Mouse (Mus musculus) adipocyte (in vitro differentiated cells): ENCODE data around the gene Faap20.

Experiments used
- DNase-seq: peaks from one replicate; pipeline ENCODE4 v3.0.0-alpha.2; 2016; ENCODE audit warnings: low spot score

The Faap20 gene

GRCm38 (mm10) chr4:155249648-155250351 lies at the start of gene Faap20:
Gene Faap20 (plus strand): TSS chr4:155249802.
- peak; percentile 74 for DNase-seq

DNA sequence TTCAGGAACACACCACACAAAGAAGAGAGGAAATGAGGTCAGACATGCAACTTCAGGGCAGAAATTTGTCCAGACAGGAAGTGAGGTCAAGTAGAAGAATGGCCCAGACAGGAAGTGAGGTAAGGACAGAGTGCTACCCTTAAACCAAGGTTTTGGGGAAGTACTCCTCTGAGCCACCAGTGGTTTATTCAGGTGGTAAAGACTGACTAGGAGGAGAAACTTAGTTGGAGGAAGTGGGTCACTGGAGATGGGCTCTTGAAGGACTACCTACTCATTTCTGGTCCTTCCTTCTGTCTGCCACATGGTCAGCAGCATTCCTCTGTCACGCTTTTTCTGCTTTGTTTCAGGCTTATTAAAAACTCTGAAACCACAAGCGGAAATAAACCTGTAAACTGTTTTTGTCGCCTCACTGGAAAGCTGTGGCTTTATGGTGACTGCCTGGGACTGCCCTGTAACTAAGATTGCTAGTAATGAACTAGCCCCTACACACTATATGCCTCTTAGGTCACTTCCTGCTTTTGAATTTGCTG lies 48.7 kb upstream of the Faap20 start:
- no peak for DNase-seq

DNA sequence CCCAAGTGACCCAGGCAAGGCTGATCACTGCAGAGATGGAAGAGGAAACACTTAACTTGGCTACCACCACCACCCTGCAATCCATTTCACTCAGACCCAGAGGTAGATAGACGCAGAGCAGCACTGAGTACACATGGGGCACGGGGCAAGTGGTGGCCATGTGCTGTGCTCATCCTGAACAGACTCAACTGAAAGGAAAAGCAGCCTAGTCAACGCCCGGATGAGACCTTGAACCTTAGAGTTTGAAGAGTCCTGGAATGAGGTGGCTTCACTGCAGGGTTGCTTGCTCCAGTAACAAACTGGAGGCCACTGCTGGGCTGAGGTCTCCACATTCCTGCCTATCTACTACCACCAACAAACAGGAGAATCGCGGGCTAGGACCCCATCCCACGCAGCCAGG lies 47.8 kb upstream of the Faap20 start:
- no peak for DNase-seq

DNA sequence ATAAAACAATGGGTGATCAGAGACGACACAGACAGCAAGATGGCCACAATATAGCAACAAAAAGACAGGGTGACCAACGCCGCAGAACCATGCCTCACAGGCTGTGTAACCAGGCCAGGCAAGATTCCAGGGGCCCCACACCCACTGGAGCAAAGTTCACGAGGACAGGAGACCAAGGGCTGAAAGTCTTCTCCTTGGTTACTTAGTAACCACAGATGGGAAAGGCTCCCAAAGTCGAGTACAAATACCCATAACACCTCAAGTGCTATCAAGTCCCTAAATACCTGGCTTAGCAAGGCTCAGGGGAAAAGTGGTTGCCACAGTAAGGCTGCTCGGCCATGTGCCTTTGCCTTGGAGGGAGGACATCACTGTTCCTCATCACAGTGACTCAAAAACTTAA lies 43.7 kb upstream of the Faap20 start:
- DNase-seq: no peak

DNA sequence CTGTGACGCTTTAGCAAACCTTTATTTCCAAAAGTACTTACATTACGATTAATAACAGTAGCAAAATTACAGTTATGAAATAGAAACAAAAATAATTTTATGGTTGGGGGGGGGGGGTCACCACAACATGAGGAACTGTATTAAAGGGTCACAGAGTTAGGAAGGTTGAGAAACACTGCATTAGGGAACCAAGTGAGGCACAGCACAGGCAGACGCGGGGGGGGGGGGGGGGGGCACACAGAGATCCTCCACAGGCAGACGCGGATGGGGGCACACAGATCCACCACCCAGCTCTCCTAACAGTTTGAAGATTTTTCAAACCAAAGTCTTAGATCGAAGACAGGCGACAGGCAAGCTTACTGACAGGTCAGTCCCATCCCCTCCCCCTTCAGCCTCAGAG lies 43.1 kb upstream of the Faap20 start:
- no peak for DNase-seq

- DNase-seq: no peak
Measured at GRCm38 (mm10) chr4:155207841-155208240, 41.8 kb upstream of the Faap20 start.

DNA sequence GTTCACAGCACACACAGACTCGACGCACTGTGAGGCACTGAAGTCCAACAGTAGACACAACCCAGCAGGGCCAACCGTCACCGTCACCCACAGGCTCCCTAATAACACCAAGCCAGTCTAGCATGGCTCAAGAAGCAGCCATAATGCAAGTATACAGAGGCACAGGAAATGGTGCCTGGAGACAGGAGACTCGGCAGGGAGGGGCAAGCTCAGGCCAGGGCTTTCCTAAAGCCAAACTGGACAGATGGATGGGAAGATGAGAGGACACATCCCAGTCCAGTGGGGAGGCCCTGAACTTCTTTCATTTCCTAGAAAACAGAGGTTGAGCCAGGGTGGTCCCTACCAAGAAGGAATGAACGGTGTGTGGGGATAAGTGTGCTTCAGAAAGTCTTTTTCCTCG lies 41.0 kb upstream of the Faap20 start:
- DNase-seq: no peak

- no peak for DNase-seq
Measured at GRCm38 (mm10) chr4:155209079-155209478, 40.5 kb upstream of the Faap20 start.

DNA sequence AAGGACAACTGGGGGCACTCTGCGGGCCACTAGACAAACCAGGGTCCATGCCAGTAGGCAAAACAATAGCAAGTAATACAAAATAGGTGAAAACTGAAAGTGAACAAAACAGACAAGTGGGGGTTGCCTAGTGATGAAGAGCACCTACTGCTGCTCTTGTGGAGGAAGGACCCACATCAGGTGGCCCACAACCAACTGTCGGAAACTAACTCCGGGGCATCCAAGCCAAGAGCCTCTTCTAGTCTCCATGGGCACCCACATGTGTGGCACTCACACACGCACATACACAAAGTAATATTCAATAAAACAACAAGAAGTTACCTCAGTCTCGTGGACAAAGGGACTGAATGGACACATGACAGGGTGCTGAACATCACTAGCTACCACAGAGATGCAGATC lies 40.1 kb upstream of the Faap20 start:
- no peak for DNase-seq

GRCm38 (mm10) chr4:155213052-155213751 lies 36.4 kb upstream of the Faap20 start:
- no peak for DNase-seq

- no peak for DNase-seq
Measured at GRCm38 (mm10) chr4:155213752-155214054, 35.9 kb upstream of the Faap20 start.

- no peak for DNase-seq
Measured at GRCm38 (mm10) chr4:155214188-155214587, 35.4 kb upstream of the Faap20 start.

DNA sequence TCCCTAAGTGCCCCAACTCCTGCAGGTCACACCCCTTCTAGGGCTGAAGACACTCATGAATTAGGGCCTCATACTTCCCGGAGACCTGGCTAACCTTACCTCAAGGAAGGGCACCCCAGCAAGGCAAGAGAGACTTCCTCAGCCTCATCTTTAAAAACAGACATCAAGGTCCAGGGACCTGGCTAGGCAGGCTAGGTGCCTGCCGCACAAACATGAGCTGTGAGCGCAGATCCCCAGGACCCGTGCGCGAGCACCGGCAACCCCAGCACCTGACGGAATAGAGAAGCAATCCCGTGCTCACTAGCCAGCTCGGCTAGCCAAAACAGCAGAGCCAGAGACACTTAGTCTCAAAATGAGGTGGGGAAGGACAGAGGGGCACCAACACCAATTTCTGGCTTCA lies 34.8 kb upstream of the Faap20 start:
- DNase-seq: no peak

GRCm38 (mm10) chr4:155215203-155215602 lies 34.4 kb upstream of the Faap20 start:
- no peak for DNase-seq

GRCm38 (mm10) chr4:155215773-155216630 lies 33.6 kb upstream of the Faap20 start:
- no peak for DNase-seq

DNA sequence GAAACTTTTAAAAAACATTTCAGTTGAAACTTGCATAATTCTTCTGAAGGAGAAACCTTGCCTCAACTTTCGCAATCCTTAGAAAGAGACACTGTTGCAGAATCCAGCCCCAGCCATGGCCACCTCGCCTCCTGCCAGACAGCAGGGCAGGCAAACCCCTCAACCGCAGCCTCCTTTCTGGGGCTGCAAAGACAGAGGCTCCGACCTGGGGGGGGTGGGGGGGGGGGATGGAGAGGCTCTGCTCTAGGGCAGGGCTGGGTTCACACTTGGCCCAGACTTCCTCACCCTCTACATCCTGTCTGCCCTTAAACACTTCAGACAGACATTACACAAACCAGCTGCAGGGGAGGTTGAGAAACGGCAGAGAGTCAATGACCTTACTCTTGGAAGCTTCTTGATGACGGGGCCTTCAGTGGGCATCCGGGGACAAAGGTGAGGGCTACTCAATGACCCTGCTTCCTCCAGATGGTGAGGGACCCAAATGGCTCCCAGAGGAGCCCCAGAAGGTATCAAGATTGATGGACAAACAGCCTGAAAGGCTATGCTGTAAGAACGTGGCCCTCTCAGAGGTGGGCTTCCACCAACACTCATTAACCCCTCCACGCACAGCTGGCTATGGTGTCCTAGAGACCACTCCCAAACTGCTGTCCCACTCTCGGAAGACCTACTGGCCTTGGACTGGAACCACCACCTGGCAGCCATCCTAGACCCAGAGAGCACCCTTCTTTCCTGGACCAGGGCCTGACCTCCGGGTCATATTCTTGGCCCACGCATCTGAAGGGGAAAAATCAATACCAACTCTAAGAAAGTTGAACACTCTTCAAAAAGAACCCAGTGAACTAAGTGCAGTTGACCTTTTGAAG lies 32.1 kb upstream of the Faap20 start:
- DNase-seq: peak; percentile 65

DNA sequence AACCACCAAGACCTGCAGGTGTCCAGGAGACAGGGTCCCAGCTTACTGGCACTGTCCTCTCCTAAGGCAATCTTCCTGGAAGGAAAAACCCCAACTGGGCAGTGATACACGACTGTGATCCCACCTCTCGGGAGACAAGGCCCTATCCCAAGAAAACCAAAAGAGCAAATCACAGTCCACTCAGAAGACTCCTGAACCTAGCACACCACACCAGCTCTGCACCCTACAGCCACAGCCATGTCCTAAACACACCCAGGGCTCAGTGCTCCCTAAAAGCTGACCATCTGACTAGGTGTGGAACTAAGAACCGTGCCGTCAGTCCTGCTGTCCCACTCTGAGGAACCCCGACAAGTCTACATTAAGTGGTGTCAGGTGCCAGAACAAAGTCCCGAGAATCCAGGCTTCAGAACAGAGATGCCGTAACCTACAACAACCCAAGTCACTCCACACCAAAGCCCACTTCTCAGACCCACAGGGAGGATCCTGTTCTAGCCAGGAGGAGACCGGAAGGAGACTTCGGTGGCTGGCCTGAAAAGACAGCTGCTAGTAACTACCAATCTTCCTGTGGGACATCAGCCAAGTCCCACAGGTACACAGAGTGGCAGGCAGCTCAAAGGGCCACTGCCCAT lies 31.4 kb upstream of the Faap20 start:
- DNase-seq: no peak

DNA sequence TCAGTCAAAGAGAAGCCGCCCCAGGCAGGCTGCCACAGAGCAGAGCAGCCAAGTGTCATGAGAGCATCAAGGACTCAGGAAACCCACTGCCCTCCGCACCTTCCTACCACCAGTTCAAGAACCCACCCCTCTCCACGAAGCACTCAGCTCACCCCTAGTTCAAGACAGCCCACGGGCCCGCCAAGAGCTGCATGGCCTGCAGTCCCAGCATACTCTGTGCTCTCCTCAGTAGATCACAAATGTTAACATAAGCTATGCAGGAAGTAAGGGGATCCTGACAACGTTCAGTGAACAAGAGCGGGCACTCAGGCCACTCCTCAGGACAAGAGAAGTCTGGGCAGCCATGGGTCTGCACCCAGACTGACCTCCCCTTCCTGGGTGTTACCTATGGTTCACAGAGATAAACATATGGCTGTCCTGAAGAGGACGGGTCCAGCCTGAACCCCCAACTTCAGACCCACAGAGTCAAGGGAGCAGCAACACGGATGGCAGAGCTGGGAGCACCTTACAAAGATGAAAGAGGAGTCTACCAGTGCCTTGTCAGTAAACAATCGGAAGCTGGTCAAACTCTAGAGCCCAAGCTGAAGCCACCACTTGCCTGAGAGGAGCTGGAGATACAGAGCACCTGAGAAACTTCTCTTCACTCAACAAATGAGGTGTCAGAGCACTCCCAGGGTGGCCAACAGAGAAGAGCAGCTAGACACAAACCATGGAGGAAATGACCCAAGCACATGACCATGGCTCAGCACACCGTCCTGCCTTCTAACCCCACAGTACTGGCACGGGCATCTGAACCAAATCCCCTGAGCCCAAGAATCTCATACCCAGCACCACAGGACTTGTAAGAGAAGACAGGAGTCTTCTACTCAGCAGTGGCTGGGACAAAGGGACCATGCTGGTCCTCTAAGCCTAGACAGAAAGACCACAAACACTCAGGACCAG lies 30.1 kb upstream of the Faap20 start:
- DNase-seq: peak; percentile 29

DNA sequence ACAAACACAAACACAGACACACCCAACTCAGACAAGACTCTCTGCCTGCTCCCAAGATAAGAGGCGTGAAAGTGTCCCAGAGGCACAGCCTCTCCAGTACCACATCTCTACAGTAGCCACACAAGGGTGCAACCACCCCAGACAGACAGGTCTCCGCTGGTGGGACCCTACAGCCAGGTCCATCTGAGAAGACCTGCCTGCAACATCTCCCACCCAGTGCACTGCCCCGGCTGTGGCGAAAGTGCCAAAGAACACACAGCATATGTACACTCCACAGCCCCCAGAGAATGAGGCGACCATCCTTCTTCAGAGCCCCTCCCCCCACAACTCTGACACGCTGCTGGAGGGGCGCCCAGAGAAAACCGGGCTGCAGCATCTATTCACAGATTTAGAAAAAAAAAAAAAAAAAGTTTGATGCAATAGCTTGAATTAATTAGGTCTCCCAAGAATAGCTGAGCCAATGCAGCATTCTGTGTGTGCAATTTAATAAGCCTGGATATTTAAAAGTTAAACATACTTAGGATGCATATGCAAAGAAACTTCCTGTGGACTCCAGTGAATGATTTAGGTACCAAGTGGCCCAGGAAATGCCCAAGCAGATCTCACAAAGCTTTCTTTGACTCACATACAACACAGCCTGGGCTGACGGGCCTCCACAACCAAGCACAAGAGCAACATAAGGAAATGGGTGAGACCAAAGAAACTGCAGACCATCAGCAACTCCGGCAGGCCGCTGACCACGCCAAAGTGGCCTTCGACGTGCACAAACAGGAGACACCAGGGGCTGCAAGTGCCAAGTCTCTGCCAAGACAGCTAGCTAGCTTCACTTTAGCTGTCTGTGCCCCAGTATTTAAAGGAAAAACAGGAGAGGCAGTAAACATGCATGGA lies 29.1 kb upstream of the Faap20 start:
- DNase-seq: no peak
